ENCODE assay signal across 8 mouse cellular contexts in the genomic region with DNA sequence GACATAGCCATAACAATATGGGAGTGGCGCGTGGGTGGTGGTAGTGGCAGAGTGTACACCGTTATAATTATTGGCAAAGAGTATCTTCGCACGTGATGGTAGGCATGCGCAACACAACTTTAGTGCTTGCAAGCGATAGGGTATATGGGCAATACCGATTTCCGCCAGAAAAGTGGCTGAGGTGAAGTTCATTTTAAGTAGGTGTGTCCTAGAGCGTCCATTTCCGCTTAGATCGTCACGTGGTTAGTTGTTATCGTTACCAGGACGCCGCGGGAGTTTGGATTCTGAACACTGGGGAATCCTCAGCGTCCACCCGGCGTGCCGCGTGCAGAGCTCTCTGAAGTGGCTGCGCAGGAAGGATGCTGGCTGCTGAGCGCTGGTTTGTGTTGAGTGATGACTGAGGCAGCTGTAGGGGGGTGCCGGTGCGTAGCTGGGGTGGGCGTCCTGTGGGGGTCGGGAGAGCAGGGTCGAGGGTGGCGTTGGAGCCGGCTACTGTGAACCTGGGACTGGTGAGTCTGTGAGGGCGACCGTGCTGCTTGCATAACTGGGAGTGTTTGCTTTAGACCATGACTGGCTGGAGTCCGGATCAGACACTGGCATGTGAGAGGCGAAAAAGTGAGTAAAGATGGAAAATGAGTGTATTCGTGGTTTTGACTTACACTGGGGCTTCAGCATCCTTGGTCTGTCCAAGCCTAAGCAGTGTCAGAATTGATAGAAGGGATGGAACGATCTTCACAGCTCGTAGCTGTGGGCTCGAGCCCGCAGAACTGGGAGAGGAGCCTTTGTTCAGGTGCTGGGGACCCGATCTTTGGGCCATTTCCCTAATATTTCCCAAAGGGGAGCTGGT. TPM values are rescaled to one million over a fixed set of nuclear protein-coding genes. Genes with fewer than 3 reads are reported as not detected.
A peak's percentile ranks its signal among the peaks of the same experiment; 100 is the strongest.
DNase-seq lines count a peak whose midpoint lies in the region; ATAC-seq lines count a peak whose summit lies in the region.

Zfp819 (plus strand) TSS at position 274 of the 847 bp plus-strand sequence.

- ATAC-seq in embryonic facial prominence, embryonic 13.5 days (ENCODE audit: insufficient number of reproducible peaks, insufficient read depth, low FRiP score, low TSS enrichment, low read depth): peak; percentile 62; the same call in 1 of the 2 replicates
- peak; percentile 86 for ATAC-seq in midbrain, embryonic 11.5 days (ENCODE audit: low FRiP score)

- H3K27me3 ChIP-seq in embryonic facial prominence, embryonic 13.5 days: peaks cover 7% of the 10 kb centered on the region; the same call in 1 of the 2 replicates
- 0 out of 2 replicates have a peak, but pooled peaks cover 7% of the 10 kb centered on the region for H3K27me3 ChIP-seq in heart, embryonic 10.5 days (ENCODE audit: insufficient read depth, poor library complexity, severe bottlenecking)
- no peaks in the 10 kb centered on the region for H3K27me3 ChIP-seq in limb, embryonic 10.5 days (ENCODE audit: low read depth, poor library complexity, severe bottlenecking)
- no peaks in the 10 kb centered on the region for H3K27me3 ChIP-seq in midbrain, embryonic 11.5 days (ENCODE audit: control insufficient read depth, insufficient read depth, low read length)

- no peak within 1 kb of the TSS for H3K27ac ChIP-seq in embryonic facial prominence, embryonic 13.5 days
- no peak within 1 kb of the TSS for H3K27ac ChIP-seq in heart, embryonic 10.5 days
- H3K27ac ChIP-seq in limb, embryonic 10.5 days: peak within 1 kb of the TSS; percentile 62; the same call in 1 of the 2 replicates
- H3K27ac ChIP-seq in midbrain, embryonic 11.5 days (ENCODE audit: low read depth, low read length): no peak within 1 kb of the TSS

- H3K4me3 ChIP-seq in embryonic facial prominence, embryonic 13.5 days: peak within 1 kb of the TSS; percentile 43
- H3K4me3 ChIP-seq in heart, embryonic 10.5 days: peak within 1 kb of the TSS; percentile 54
- H3K4me3 ChIP-seq in limb, embryonic 10.5 days: peak within 1 kb of the TSS; percentile 63
- H3K4me3 ChIP-seq in midbrain, embryonic 11.5 days (ENCODE audit: low read depth, low read length): peak within 1 kb of the TSS; percentile 43

- H3K36me3 ChIP-seq in embryonic facial prominence, embryonic 13.5 days: no peaks in the 10 kb centered on the region
- H3K36me3 ChIP-seq in heart, embryonic 10.5 days: no peaks in the 10 kb centered on the region
- H3K36me3 ChIP-seq in limb, embryonic 10.5 days: no peaks in the 10 kb centered on the region
- no peaks in the 10 kb centered on the region for H3K36me3 ChIP-seq in midbrain, embryonic 11.5 days (ENCODE audit: control insufficient read depth, insufficient read depth, low read length)

- no peaks in the 10 kb centered on the region for H3K9me3 ChIP-seq in embryonic facial prominence, embryonic 13.5 days
- H3K9me3 ChIP-seq in heart, embryonic 10.5 days: no peaks in the 10 kb centered on the region
- no peaks in the 10 kb centered on the region for H3K9me3 ChIP-seq in limb, embryonic 10.5 days (replicated peaks)
- no peaks in the 10 kb centered on the region for H3K9me3 ChIP-seq in midbrain, embryonic 11.5 days (ENCODE audit: control insufficient read depth, low read length)

- WGBS in embryonic facial prominence, embryonic 13.5 days: 15% methylated on average over 41 of the region's 41 CpGs
- 15% methylated on average over 41 of the region's 41 CpGs for WGBS in heart, embryonic 10.5 days
- 18% methylated on average over 41 of the region's 41 CpGs for WGBS in limb, embryonic 10.5 days
- 15% methylated on average over 41 of the region's 41 CpGs for WGBS in midbrain, embryonic 11.5 days

- peak; percentile 17 for DNase-seq in cerebellum, adult 9-11 months
- DNase-seq in cerebellum, adult 9-10 months: no peak
- DNase-seq in heart, embryonic 10.5 days (ENCODE audit: low spot score): peak; percentile 89
- peak; percentile 22 to 38 for DNase-seq in kidney, adult 8-10 months
- peak; percentile 73 for DNase-seq in limb, embryonic 10.5 days (ENCODE audit: low spot score)
- peak; percentile 95 for DNase-seq in midbrain, embryonic 11.5 days (ENCODE audit: low spot score, missing footprints)
- peak; percentile 69 to 71 for DNase-seq in right cerebral cortex, postnatal 36 days (ENCODE audit: low spot score in 2 of 2)

- peak within 1 kb of the TSS; percentile 80 for H3K4me2 ChIP-seq in embryonic facial prominence, embryonic 13.5 days
- peak within 1 kb of the TSS; percentile 77 for H3K4me2 ChIP-seq in midbrain, embryonic 11.5 days

- peak within 1 kb of the TSS; percentile 61; the same call in 1 of the 2 replicates for H3K9ac ChIP-seq in embryonic facial prominence, embryonic 13.5 days
- H3K9ac ChIP-seq in midbrain, embryonic 11.5 days (ENCODE audit: low read length): peak within 1 kb of the TSS; percentile 53

- H3K4me1 ChIP-seq in embryonic facial prominence, embryonic 13.5 days: no peaks in the 10 kb centered on the region
- peaks cover 3% of the 10 kb centered on the region for H3K4me1 ChIP-seq in heart, embryonic 10.5 days
- H3K4me1 ChIP-seq in limb, embryonic 10.5 days: peaks cover 12% of the 10 kb centered on the region
- H3K4me1 ChIP-seq in midbrain, embryonic 11.5 days (ENCODE audit: control insufficient read depth, insufficient read depth, low read length): peaks cover 10% of the 10 kb centered on the region

RNA-seq across cellular contexts. Expression of gene Zfp819, which starts in this region (rescaled TPM):
- polyA plus RNA-seq in embryonic facial prominence, embryonic 13.5 days (2015; fragmentation: Nextera tagmentation; extraction: Ambion mirVana): not detected in 2 replicates
- polyA plus RNA-seq in heart, embryonic 10.5 days (2016; fragmentation: Nextera tagmentation; extraction: Ambion mirVana): 0.06 and 0.21 TPM in 2 replicates
- polyA plus RNA-seq in limb, embryonic 10.5 days (2016; fragmentation: Nextera tagmentation; extraction: Ambion mirVana): 0.99 and 1.0 TPM in 2 replicates
- 0.23 and 0.64 TPM in 2 replicates for polyA plus RNA-seq in midbrain, embryonic 11.5 days (2014; fragmentation: Nextera tagmentation; extraction: Ambion mirVana)

Comparison
In these comparisons a context has a peak if more than half of its experiments do, and no peak if none do; other contexts are left out.
1. Peak in ATAC-seq, H3K4me3 ChIP-seq, H3K9ac ChIP-seq and H3K4me2 ChIP-seq in embryonic facial prominence, embryonic 13.5 days; RNA of the gene not detected or under 1 TPM.
2. Peak in DNase-seq and H3K4me3 ChIP-seq in heart, embryonic 10.5 days; RNA of the gene not detected or under 1 TPM.
3. Peak in DNase-seq, ATAC-seq, H3K4me3 ChIP-seq, H3K9ac ChIP-seq and H3K4me2 ChIP-seq in midbrain, embryonic 11.5 days; RNA of the gene not detected or under 1 TPM.